Mouse (Mus musculus): ENCODE measurements at regions not wholly inside any gene's neighbourhood (a gene's known extent, or its start where the extent isn't known, plus 50 kb on each side); places are given as distances from the start of the nearest gene placed in this dataset.
A peak's percentile ranks its signal among the peaks of the same experiment; 100 is the strongest.

DNA sequence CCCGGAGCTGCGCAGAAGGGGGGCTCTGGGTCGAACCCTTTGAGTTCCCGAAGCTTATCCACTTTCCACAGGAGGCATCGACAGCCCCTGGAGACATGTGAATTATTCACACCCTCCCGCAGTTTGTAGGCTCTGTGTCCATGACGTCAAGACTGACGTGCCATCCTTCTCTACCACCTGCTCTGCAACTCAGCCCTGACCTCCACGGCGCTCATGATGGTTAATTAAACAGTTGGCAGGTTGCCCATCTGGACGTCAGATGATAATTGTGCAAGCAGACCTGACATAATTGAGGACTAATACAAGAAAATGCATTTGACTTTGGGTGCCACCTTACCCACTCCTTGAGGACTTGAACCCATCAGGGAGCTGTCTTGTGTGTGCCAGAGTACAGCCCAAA is 121.1 kb upstream of the Ppp1r26 start:
- Histone ChIP-seq H3K36me3 (no peaks in the 10 kb centered on the region), H3K4me2 (replicated peaks) (no peak overlapping the region), H3K27ac (replicated peaks) (no peak overlapping the region), H3K4me3 (no peak overlapping the region), H3K27me3 (no peaks in the 10 kb centered on the region), H3K4me1 (peaks cover 13% of the 10 kb centered on the region; the same call in 1 of the 2 replicates), H3K9ac (replicated peaks) (no peak overlapping the region), H3K9me3 (no peaks in the 10 kb centered on the region)
- WGBS: 83% methylated on average over 11 of the region's 11 CpGs
- no peak for ATAC-seq (ENCODE audit: low FRiP score, low read depth)

DNA sequence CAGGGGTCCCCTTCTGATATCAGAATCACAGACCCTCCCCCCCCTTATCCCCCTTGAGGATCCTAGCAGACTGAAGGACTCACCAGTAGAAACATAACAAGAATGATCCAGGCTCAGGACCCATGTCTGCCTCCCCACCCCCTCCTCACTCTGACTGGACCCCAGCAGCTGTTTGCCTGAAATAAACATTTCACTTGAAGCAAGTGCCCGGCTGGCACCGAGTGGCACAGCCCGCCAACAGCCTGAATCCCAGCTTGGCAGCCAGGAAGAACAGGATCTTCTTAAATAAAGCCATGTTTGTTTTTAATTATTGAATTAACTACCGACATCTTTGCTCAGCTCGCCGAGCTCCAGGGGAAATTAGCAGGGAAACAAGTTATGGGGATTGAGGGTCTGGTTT is 120.5 kb upstream of the Ppp1r26 start:
- WGBS: 76% methylated on average over 6 of the region's 6 CpGs
- Histone ChIP-seq H3K27ac (replicated peaks) (no peak overlapping the region), H3K4me1 (peaks cover 13% of the 10 kb centered on the region; the same call in 1 of the 2 replicates), H3K9me3 (no peaks in the 10 kb centered on the region), H3K36me3 (no peaks in the 10 kb centered on the region), H3K4me2 (replicated peaks) (no peak overlapping the region), H3K9ac (replicated peaks) (no peak overlapping the region), H3K4me3 (no peak overlapping the region), H3K27me3 (no peaks in the 10 kb centered on the region)
- no peak for ATAC-seq (ENCODE audit: low FRiP score, low read depth)

DNA sequence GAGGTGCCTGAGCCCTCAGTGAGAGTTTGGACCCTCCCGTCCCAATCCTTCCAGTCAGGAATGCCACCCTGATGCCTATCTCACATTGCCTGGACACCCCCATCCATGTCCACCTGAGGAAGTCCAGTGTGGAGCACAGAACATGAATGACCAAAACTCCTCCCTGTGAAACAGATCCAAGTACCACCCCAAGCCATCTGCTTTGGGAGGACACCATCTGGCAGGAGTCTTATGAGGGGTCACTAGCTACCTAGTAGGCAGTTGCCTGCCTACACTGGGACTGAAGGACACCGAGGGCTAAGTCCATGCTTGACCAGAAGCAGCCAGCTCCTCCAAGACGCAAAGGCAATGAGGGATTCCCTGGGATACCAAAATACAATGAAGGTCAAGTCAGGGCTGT is 119.9 kb upstream of the Ppp1r26 start:
- Histone ChIP-seq H3K27ac (replicated peaks) (no peak overlapping the region), H3K36me3 (no peaks in the 10 kb centered on the region), H3K4me1 (peaks cover 13% of the 10 kb centered on the region; the same call in 1 of the 2 replicates), H3K9ac (replicated peaks) (no peak overlapping the region), H3K4me2 (replicated peaks) (no peak overlapping the region), H3K9me3 (no peaks in the 10 kb centered on the region), H3K27me3 (no peaks in the 10 kb centered on the region), H3K4me3 (no peak overlapping the region)
- WGBS: 88% methylated on average over 3 of the region's 3 CpGs
- no peak for ATAC-seq (ENCODE audit: low FRiP score, low read depth)

DNA sequence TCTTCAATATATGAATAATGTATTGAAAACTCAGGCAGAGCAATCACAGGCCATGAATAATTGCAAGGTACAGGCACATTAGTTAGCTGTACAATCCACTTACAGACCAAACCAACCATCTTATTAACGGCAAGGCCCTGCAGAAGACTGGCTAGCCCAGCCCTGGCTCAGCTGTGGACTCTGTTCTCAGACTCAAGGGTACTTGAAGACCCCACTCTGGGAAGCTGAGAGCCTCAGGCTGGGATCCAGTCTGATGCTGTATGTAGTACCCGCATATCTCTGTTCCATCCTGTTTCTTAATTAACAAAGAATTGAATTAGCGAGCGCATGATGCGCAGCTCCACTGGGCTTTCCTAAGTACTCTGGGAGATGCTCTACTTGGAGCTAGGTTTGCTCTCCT is 117.5 kb upstream of the Ppp1r26 start:
- no peak overlapping the region for H3K27ac ChIP-seq (replicated peaks)
- no peaks in the 10 kb centered on the region for H3K27me3 ChIP-seq
- H3K36me3 ChIP-seq: no peaks in the 10 kb centered on the region
- no peaks in the 10 kb centered on the region for H3K9me3 ChIP-seq
- H3K4me2 ChIP-seq (replicated peaks): no peak overlapping the region
- 83% methylated on average over 5 of the region's 5 CpGs for WGBS
- no peak overlapping the region for H3K9ac ChIP-seq (replicated peaks)
- H3K4me3 ChIP-seq: no peak overlapping the region
- peaks cover 13% of the 10 kb centered on the region; the same call in 1 of the 2 replicates for H3K4me1 ChIP-seq
- ATAC-seq (ENCODE audit: low FRiP score, low read depth): no peak

DNA sequence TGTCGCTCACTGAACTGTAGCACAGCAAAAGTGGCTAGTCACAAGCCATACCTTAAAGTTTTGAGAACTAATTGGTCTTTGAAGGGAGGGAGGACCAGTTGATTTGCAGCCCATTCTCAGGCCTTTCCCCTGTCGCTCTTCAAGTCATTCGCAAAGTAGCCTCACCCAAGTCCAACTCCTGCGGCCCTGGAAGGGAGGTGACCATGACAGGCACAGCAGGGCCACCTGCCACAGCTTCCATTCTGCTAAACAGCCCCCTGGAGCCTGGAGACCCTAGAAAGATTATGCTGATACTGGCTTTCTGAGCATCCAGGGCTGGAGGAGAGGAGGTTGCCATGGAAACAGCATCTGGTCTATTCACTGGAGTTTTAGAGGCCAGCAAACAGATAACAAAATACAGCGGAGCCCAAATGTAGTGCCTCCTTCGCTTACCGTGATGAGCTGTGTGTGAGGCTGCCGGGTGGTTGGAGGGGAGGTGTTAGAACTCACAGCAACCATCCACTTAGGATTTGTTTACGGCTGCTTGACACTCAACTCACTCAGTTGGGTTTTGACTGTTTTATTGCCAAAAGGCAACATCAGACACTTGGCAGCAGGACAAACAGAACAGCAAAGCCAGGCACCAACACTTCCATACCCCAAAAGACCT is 111.3 kb upstream of the Ppp1r26 start:
- no peaks in the 10 kb centered on the region for H3K9me3 ChIP-seq
- no peak overlapping the region for H3K4me2 ChIP-seq (replicated peaks)
- no peak for ATAC-seq (ENCODE audit: low FRiP score, low read depth)
- no peaks in the 10 kb centered on the region for H3K27me3 ChIP-seq
- no peak overlapping the region for H3K9ac ChIP-seq (replicated peaks)
- H3K27ac ChIP-seq (replicated peaks): peak overlapping the region; percentile 39; the same call in 1 of the 2 replicates
- 43% methylated on average over 9 of the region's 9 CpGs for WGBS
- H3K36me3 ChIP-seq: no peaks in the 10 kb centered on the region
- no peak overlapping the region for H3K4me3 ChIP-seq
- peaks cover 23% of the 10 kb centered on the region for H3K4me1 ChIP-seq

DNA sequence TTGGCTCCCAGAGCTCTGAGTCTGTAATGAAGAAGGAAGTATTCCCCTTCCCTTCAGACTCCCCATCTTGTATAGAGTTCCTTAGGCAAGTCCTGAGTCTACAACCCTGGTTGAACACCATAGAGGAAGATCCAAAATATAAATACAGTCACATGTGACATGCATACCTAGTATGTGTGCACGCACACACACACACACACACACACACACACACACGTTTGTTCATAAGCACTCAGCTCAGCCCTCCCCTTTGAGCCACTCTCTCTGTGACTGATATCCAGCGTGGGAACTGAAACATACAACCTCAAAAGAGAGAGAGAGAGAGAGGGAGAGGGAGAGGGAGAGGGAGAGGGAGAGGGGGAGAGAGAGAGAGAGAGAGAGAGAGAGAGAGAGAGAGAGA is 110.8 kb upstream of the Ppp1r26 start:
- peaks cover 23% of the 10 kb centered on the region for H3K4me1 ChIP-seq
- no peaks in the 10 kb centered on the region for H3K36me3 ChIP-seq
- no peaks in the 10 kb centered on the region for H3K27me3 ChIP-seq
- no peak overlapping the region for H3K4me2 ChIP-seq (replicated peaks)
- H3K9me3 ChIP-seq: no peaks in the 10 kb centered on the region
- WGBS: 65% methylated on average over 3 of the region's 3 CpGs
- no peak for ATAC-seq (ENCODE audit: low FRiP score, low read depth)
- no peak overlapping the region for H3K9ac ChIP-seq (replicated peaks)
- H3K4me3 ChIP-seq: no peak overlapping the region
- 0 out of 2 replicates have a peak overlapping the region, but pooled peaks have one; percentile 39 for H3K27ac ChIP-seq (replicated peaks)

DNA sequence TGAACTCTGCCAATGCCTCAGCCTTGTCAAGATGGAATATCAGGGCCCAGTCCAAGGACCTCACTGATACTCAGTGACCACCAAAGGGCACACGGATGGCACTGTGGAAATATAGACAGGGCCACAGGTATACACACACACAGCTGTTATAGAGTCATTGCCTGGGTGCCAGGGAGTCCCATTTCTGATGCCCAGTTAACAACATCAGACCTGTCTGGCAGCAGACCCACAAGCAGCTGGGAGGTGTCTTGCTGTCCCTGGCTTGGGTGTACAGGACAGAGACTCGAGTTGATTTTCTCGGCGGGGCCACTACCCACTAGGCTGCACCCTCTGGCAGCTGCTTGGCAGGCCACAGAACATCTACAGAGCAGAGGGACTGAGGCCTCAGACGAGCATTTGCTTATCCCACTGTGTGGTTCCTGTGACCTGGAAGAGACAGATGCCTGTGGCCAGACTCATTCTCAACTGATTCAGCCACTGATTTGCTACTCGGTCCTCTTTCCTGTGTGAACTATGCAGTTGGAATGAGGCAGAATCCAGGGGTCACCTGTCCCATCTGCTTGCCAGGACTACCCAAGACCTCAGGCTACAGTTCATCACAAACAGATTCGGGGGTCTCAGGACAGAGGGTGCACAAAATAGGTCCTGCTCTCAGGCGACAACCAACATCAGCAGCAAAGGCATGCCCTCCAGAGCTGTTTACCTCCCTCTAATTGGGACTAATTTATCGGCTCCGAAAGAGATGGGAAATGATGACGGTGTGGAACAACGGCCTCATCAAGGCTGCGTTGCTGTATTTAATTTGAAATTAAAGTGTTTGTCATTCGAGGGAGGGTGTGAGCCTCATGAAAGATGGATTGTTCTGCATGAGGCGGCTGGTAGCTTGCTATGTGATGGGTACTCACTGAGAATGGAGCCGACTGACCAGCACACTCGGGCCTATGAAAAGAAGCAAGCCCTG is 110.0 kb upstream of the Ppp1r26 start:
- H3K4me2 ChIP-seq (replicated peaks): no peak overlapping the region
- H3K4me1 ChIP-seq: peaks cover 23% of the 10 kb centered on the region
- 75% methylated on average over 17 of the region's 17 CpGs for WGBS
- no peak for ATAC-seq (ENCODE audit: low FRiP score, low read depth)
- no peak overlapping the region for H3K4me3 ChIP-seq
- H3K9ac ChIP-seq (replicated peaks): no peak overlapping the region
- H3K27me3 ChIP-seq: no peaks in the 10 kb centered on the region
- H3K36me3 ChIP-seq: no peaks in the 10 kb centered on the region
- H3K9me3 ChIP-seq: no peaks in the 10 kb centered on the region
- no peak overlapping the region for H3K27ac ChIP-seq (replicated peaks)

DNA sequence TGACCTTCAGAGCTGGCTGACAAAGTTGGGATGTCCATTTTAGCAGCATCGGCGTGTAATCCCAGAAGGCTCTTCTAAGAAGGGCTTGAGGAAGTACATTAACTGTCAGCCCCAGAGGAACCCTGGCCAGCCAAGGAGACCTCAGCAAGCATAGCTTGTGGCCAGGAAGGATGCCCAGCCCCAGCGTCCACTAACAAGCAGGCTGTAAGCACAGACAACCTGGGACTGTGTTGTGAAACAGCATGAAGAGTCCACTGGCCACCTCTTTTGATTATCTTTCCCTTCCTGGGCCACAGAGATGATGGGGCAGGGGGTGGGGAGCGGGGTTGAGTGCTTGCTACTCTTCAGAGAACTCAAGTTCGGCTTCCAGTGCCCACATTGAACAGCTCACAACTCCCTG is 109.0 kb upstream of the Ppp1r26 start:
- Histone ChIP-seq H3K4me1 (peaks cover 23% of the 10 kb centered on the region), H3K9ac (replicated peaks) (no peak overlapping the region), H3K4me3 (no peak overlapping the region), H3K27ac (replicated peaks) (no peak overlapping the region), H3K4me2 (replicated peaks) (no peak overlapping the region), H3K36me3 (no peaks in the 10 kb centered on the region), H3K27me3 (no peaks in the 10 kb centered on the region), H3K9me3 (no peaks in the 10 kb centered on the region)
- WGBS: 84% methylated on average over 5 of the region's 5 CpGs
- no peak for ATAC-seq (ENCODE audit: low FRiP score, low read depth)

DNA sequence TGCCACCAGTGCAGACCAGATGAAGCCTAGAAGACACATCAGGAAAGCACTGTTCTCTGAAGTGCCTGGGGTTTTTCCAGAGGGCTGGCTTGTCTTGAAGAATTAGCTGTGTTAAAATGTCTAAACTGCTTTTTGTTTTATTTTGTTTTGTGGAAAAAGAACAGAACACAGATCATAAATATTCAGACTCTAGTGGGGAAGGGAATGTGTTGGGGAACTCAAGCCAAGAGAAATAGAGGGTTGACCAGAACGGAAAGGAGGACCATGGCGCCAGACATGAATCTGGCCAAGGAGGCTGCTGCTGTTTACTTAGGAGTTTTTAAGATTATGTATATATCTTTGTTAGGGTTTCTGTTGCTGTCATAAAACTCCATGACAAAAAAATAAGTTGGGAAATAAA is 105.3 kb upstream of the Ppp1r26 start:
- Histone ChIP-seq H3K27me3 (no peaks in the 10 kb centered on the region), H3K4me3 (no peak overlapping the region), H3K4me2 (replicated peaks) (no peak overlapping the region), H3K4me1 (peaks cover 11% of the 10 kb centered on the region; the same call in 1 of the 2 replicates), H3K27ac (replicated peaks) (no peak overlapping the region), H3K9me3 (no peaks in the 10 kb centered on the region), H3K9ac (replicated peaks) (no peak overlapping the region), H3K36me3 (no peaks in the 10 kb centered on the region)
- WGBS: 97% methylated on average over 2 of the region's 2 CpGs
- no peak for ATAC-seq (ENCODE audit: low FRiP score, low read depth)

DNA sequence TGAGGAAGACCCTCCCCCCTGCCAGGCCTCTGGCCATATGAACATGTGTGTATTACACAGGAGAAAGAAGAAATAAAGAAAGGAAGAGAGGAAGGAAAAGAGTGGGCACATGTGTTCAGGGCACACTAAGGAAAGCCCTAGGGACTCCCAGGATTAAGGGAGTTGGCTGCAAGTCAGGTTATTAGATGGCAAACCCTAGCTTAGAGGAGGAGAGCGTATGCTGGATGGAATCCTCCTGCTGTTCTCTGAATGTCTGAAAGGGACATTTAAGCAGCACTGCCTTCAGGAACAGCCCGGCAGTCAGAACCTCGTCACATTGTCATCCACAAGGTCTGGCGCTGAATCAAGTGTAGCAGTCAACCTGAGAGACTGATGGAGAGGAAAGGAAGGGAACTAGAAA is 98.1 kb upstream of the Ppp1r26 start:
- WGBS: 84% methylated on average over 4 of the region's 4 CpGs
- H3K9ac ChIP-seq (replicated peaks): no peak overlapping the region
- no peaks in the 10 kb centered on the region for H3K9me3 ChIP-seq
- no peak overlapping the region for H3K4me3 ChIP-seq
- H3K27me3 ChIP-seq: no peaks in the 10 kb centered on the region
- no peak overlapping the region for H3K27ac ChIP-seq (replicated peaks)
- ATAC-seq (ENCODE audit: low FRiP score, low read depth): no peak
- no peak overlapping the region for H3K4me2 ChIP-seq (replicated peaks)
- no peaks in the 10 kb centered on the region for H3K36me3 ChIP-seq
- no peaks in the 10 kb centered on the region for H3K4me1 ChIP-seq

DNA sequence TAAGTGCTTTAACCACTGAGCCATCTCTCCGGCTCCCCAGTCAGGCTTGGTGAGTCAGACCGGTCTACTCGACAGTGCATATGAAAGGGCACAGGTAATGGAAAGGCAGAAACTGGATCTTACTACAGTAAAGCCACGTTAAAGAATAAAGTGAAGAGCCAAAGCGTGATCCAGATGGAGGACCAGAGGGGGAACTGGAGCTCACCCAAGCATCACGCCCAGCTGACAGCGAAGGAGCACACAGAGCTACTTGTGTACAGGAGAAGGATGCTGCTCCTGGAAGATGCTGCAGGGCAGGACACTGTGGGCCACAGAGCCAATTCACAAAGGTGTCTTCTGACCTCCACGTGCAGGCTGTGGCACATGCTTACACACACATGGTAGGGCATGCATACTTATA is 96.7 kb upstream of the Ppp1r26 start:
- no peak overlapping the region for H3K27ac ChIP-seq (replicated peaks)
- H3K4me1 ChIP-seq: no peaks in the 10 kb centered on the region
- 86% methylated on average over 8 of the region's 8 CpGs for WGBS
- H3K36me3 ChIP-seq: no peaks in the 10 kb centered on the region
- H3K4me2 ChIP-seq (replicated peaks): no peak overlapping the region
- ATAC-seq (ENCODE audit: low FRiP score, low read depth): no peak
- no peak overlapping the region for H3K9ac ChIP-seq (replicated peaks)
- H3K4me3 ChIP-seq: no peak overlapping the region
- H3K27me3 ChIP-seq: no peaks in the 10 kb centered on the region
- no peaks in the 10 kb centered on the region for H3K9me3 ChIP-seq

DNA sequence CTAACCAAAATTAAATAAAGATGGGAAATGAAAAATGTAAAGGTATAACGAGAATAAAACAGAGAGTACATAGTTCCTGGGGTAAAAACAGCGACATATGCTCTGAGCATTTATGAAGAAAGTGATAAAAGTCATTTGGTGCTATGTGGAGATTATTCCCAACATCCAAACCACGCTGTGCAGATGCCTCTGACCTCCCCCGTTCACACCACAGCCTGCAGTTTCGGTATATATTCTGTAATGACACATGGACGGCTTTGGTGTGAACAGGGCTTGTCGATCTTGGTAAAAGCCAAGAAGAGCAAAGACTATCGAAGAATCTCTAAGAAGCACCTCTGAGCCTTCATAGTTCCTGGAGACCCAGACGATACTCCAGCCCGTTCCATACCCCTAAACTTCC is 95.2 kb upstream of the Ppp1r26 start:
- Histone ChIP-seq H3K9ac (replicated peaks) (no peak overlapping the region), H3K36me3 (no peaks in the 10 kb centered on the region), H3K4me2 (replicated peaks) (no peak overlapping the region), H3K4me3 (no peak overlapping the region), H3K9me3 (no peaks in the 10 kb centered on the region), H3K27ac (replicated peaks) (no peak overlapping the region), H3K4me1 (no peaks in the 10 kb centered on the region), H3K27me3 (no peaks in the 10 kb centered on the region)
- WGBS: 88% methylated on average over 10 of the region's 10 CpGs
- ATAC-seq (ENCODE audit: low FRiP score, low read depth): no peak
